Mouse (Mus musculus) cerebellum, adult 2 months (tissue): ENCODE measurements around the gene Ifitm10. TPM values are rescaled to one million over a fixed set of nuclear protein-coding genes. Genes with fewer than 3 reads are reported as not detected.

Experiments used
- DNase-seq, 2 experiments: peaks; one replicate each; pipeline ENCODE4 v3.0.0; 2021
- H3K27ac ChIP-seq: fragments of 200-500 bp; 2 replicates; pipeline ENCODE4 v1.5.1; 2012; ENCODE audit warnings: low read length, control low read depth, inconsistent platforms; ENCODE audit not compliant: insufficient read depth
- H3K27me3 ChIP-seq: fragments of 200-500 bp; 2 replicates; pipeline ENCODE4 v1.6.1; 2012; ENCODE audit warnings: inconsistent platforms, mild to moderate bottlenecking, low read length, moderate library complexity; ENCODE audit not compliant: control insufficient read depth, insufficient read depth
- H3K4me1 ChIP-seq: fragments of 200-500 bp; 2 replicates; pipeline ENCODE4 v1.6.1; 2011; ENCODE audit warnings: low read length; ENCODE audit not compliant: control insufficient read depth, insufficient read depth
- H3K4me3 ChIP-seq: fragments of 200-500 bp; replicated peaks from 2 replicates; pipeline ENCODE3; 2011; ENCODE audit warnings: mild to moderate bottlenecking, low read depth, low read length, control low read depth; ENCODE audit not compliant: insufficient read depth
- CTCF ChIP-seq: fragments of 200-500 bp; IDR thresholded peaks from 2 replicates; pipeline ENCODE4 v1.5.1; 2011; ENCODE audit warnings: low read depth, mild to moderate bottlenecking, control low read depth, low read length, moderate library complexity, borderline replicate concordance; ENCODE audit not compliant: insufficient read depth
- POLR2A ChIP-seq: fragments of 200-500 bp; IDR thresholded peaks from 2 replicates; pipeline ENCODE4 v1.6.1; 2011; ENCODE audit warnings: low read length, control low read depth, borderline replicate concordance; ENCODE audit not compliant: insufficient read depth
- WGBS: fragments of 180-500 bp; shearing (Covaris S2); methylation state at CpG from one replicate; pipeline ENCODE4 v1.1.7; 2018; 5-methylcytosine and 5-hydroxymethylcytosine counted together
- polyA plus RNA-seq: library from polyadenylated mRNA; depleted of rRNA; stranded (reverse); fragments of >200 nt; gene quantifications from 2 replicates; pipeline ENCODE4 v1.2.3, GENCODE M21; 2012

The Ifitm10 gene
- polyA plus RNA-seq, 1 experiment = 175 TPM

GRCm38 (mm10) chr7:142370937-142371336 is 2.6 kb downstream of the Ifitm10 start:
- H3K27ac ChIP-seq = peak overlapping the region; percentile 95
- no peaks in the 10 kb centered on the region for H3K27me3 ChIP-seq
- no peak for DNase-seq
- peak overlapping the region; percentile 94 for H3K4me3 ChIP-seq
- WGBS = 24% methylated on average over 18 of the region's 18 CpGs
- peaks cover 47% of the 10 kb centered on the region for H3K4me1 ChIP-seq
- no peak for TF ChIP-seq POLR2A
- TF ChIP-seq CTCF = no peak

- Histone ChIP-seq H3K4me3 (peak overlapping the region; percentile 94), H3K27ac (peak overlapping the region; percentile 95), H3K27me3 (no peaks in the 10 kb centered on the region), H3K4me1 (peaks cover 39% of the 10 kb centered on the region)
- DNase-seq = peak; percentile 74 to 76
- TF ChIP-seq CTCF = no peak
- peak; percentile 25; the same call in 1 of the 2 replicates for TF ChIP-seq POLR2A
- 15% methylated on average over 6 of the region's 6 CpGs for WGBS
Measured at GRCm38 (mm10) chr7:142369820-142370219, 3.7 kb downstream of the Ifitm10 start.

DNA sequence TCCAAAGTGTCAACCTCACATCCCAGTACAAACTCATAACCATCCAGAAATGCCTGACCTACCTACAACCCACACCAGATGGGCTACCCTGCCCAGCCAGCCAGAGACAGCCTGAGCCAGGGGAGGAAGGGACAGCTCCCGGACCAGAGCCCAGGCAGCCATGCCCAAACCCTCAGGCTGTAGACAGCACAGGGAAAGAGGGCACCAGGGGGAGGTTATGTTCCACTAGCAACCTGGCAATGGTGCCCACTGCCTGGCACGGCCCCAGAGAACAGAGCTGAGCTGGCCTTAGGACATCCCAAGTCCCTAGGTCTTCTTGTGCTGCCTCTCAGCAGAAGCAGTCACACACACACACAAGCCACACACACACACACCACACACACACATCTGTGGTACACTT is 4.7 kb downstream of the Ifitm10 start:
- Histone ChIP-seq H3K27me3 (no peaks in the 10 kb centered on the region), H3K4me3 (peak overlapping the region; percentile 94), H3K4me1 (peaks cover 29% of the 10 kb centered on the region), H3K27ac (peak overlapping the region; percentile 95)
- TF ChIP-seq POLR2A = no peak; the same call in 1 of the 2 replicates
- TF ChIP-seq CTCF = no peak
- peak; percentile 88 to 92 for DNase-seq
- 7% methylated on average over 2 of the region's 2 CpGs for WGBS

DNA sequence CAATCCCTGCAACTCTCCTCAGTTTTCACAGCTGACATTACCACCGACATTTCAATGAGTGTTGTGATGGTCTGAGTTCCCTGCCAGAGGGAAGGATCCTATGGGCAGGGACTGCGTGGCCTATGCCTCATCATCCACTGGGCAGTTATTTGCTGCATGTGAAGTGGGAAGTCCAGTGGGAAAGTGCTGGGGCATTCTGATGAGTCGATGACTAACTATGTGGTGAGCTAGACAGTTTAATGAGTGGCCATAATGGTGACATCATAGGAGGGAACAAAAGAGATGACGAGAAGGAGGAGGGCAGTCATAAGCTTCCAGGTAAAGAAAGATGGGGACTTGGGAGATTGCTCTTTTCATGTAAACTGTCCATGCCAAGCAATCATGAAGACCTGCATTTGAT is 10.4 kb downstream of the Ifitm10 start:
- no peak for DNase-seq
- 77% methylated on average over 4 of the region's 4 CpGs for WGBS

DNA sequence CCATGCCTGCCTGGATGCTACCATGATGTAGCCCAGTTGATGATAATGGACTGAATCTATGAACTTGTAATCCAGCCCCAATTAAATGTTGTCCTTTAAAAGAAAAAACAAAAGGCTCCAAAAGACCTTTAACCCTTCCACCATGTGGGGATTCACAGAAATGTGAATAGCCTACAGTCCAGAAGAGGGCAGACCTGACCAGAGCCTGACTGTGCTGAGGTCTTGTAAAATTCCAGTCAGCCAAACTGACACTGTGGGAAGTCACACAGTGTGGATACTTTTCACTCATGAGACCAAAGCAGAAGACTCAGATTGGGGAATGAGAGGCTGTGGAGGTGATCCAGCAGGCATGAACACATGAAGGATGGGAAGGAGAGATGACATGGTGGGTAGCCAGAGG is 12.8 kb downstream of the Ifitm10 start:
- Histone ChIP-seq H3K27me3 (no peaks in the 10 kb centered on the region), H3K4me1 (peaks cover 21% of the 10 kb centered on the region), H3K4me3 (no peak overlapping the region), H3K27ac (no peak overlapping the region)
- TF ChIP-seq CTCF = peak; percentile 66
- no peak for TF ChIP-seq POLR2A
- peak in 1 of 2 experiments; percentile 41 for DNase-seq

More for the DNA sequence above, 10.4 kb downstream of the Ifitm10 start:
- TF ChIP-seq POLR2A = no peak
- TF ChIP-seq CTCF = no peak
- peaks cover 26% of the 10 kb centered on the region for H3K4me1 ChIP-seq
- no peak overlapping the region for H3K4me3 ChIP-seq
- H3K27me3 ChIP-seq = no peaks in the 10 kb centered on the region
- H3K27ac ChIP-seq = no peak overlapping the region

- Histone ChIP-seq H3K27ac (no peak overlapping the region), H3K4me3 (no peak overlapping the region), H3K4me1 (peaks cover 22% of the 10 kb centered on the region), H3K27me3 (no peaks in the 10 kb centered on the region)
- TF ChIP-seq CTCF = no peak
- TF ChIP-seq POLR2A = no peak
- 63% methylated on average over 8 of the region's 8 CpGs for WGBS
- no peak for DNase-seq
Measured at GRCm38 (mm10) chr7:142359129-142359528, 14.4 kb downstream of the Ifitm10 start.

DNA sequence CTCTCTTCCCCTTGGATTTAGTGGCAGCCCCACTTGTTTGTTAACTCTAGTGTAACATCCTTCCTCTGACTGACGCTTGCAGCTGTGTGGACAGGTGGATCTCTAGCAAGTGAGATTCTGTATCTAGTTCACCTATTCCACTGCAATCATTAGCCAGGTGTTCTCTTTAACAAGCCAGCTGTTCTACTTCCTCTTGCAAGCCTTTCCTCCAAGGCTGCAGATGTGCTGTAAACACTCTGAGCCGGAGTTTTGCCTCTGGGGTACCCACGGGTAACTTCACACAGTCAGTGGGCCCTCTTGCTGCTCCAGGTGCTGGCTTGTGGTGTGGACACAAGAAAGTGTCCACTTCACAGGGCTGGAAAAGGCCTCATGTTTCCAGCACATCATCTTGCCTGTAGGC is 16.0 kb downstream of the Ifitm10 start:
- H3K4me3 ChIP-seq = no peak overlapping the region
- no peak overlapping the region for H3K27ac ChIP-seq
- WGBS = 88% methylated on average over 3 of the region's 3 CpGs
- TF ChIP-seq CTCF (no peak), POLR2A (no peak)
- H3K4me1 ChIP-seq = peaks cover 20% of the 10 kb centered on the region
- no peak for DNase-seq
- no peaks in the 10 kb centered on the region for H3K27me3 ChIP-seq

GRCm38 (mm10) chr7:142354661-142355233 is 18.8 kb downstream of the Ifitm10 start:
- no peak overlapping the region for H3K4me3 ChIP-seq
- no peak for DNase-seq
- H3K4me1 ChIP-seq = peaks cover 12% of the 10 kb centered on the region; the same call in 1 of the 2 replicates
- no peak for TF ChIP-seq POLR2A
- H3K27me3 ChIP-seq = no peaks in the 10 kb centered on the region
- no peak overlapping the region for H3K27ac ChIP-seq
- WGBS = 66% methylated on average over 8 of the region's 8 CpGs
